Mouse (Mus musculus) neural tube, embryonic 11.5 days (tissue): ENCODE data around the gene Olfr38. TPM values are rescaled to one million over a fixed set of nuclear protein-coding genes. Genes with fewer than 3 reads are reported as not detected.

Source experiments
- ATAC-seq: fragments of 200-750 bp; cut with Nextera tagmentation; 2 replicates; pipeline ENCODE4 v1.8.0; 2017; ENCODE audit warnings: moderate number of reproducible peaks, mild to moderate bottlenecking, moderate TSS enrichment, moderate library complexity; ENCODE audit not compliant: insufficient read depth, low FRiP score, low TSS enrichment
- DNase-seq: peaks from one replicate; pipeline ENCODE4 v3.0.0-alpha.2; 2015; ENCODE audit warnings: low spot score
- H3K27ac ChIP-seq: fragments of 300-500 bp; sonication (generic); 2 replicates; pipeline ENCODE4 v1.5.1; 2014; ENCODE audit warnings: low read depth, mild to moderate bottlenecking, low read length
- H3K27me3 ChIP-seq: fragments of 300-500 bp; sonication (generic); 2 replicates; pipeline ENCODE4 v1.6.1; 2014; ENCODE audit warnings: mild to moderate bottlenecking, low read length, mixed read lengths; ENCODE audit not compliant: control insufficient read depth, insufficient read depth
- H3K36me3 ChIP-seq: fragments of 300-500 bp; sonication (generic); 2 replicates; pipeline ENCODE4 v1.6.1; 2014; ENCODE audit warnings: mild to moderate bottlenecking, low read length, moderate library complexity, mixed read lengths; ENCODE audit not compliant: control insufficient read depth, insufficient read depth
- H3K4me1 ChIP-seq: fragments of 300-500 bp; sonication (generic); 2 replicates; pipeline ENCODE4 v1.6.1; 2014; ENCODE audit warnings: low read length, mixed read lengths; ENCODE audit not compliant: control insufficient read depth, insufficient read depth
- H3K4me2 ChIP-seq: fragments of 300-500 bp; sonication (generic); 2 replicates; pipeline ENCODE4 v1.6.1; 2014; ENCODE audit warnings: low read depth, mild to moderate bottlenecking, moderate library complexity
- H3K4me3 ChIP-seq: fragments of 300-500 bp; sonication (generic); 2 replicates; pipeline ENCODE4 v1.5.1; 2014; ENCODE audit warnings: low read depth, low read length
- H3K9ac ChIP-seq: fragments of 300-500 bp; sonication (generic); 2 replicates; pipeline ENCODE4 v1.6.1; 2014; ENCODE audit warnings: mild to moderate bottlenecking, low read length
- H3K9me3 ChIP-seq: fragments of 300-500 bp; sonication (generic); 2 replicates; pipeline ENCODE4 v1.6.1; 2016; ENCODE audit warnings: low read length; ENCODE audit not compliant: control insufficient read depth
- WGBS: fragments of 180-500 bp; shearing (Covaris S2); extraction: QIAGEN DNeasy Blood & Tissue Kit; methylation state at CpG from one replicate; pipeline ENCODE4 v1.1.7; 2014; 5-methylcytosine and 5-hydroxymethylcytosine counted together
- polyA plus RNA-seq: library from polyadenylated mRNA; unstranded; fragments of >200 nt; fragmentation: Nextera tagmentation; extraction: Ambion mirVana; gene quantifications from 2 replicates; pipeline ENCODE4 v1.2.1, GENCODE M21; 2014

The Olfr38 gene
- not detected in 2 replicates for polyA plus RNA-seq

- Histone ChIP-seq H3K4me1 (no peaks in the 10 kb centered on the region), H3K9ac (no peak within 1 kb of the TSS), H3K36me3 (no peaks in the 10 kb centered on the region), H3K9me3 (no peaks in the 10 kb centered on the region), H3K27me3 (no peaks in the 10 kb centered on the region), H3K27ac (no peak within 1 kb of the TSS), H3K4me3 (no peak within 1 kb of the TSS), H3K4me2 (no peak within 1 kb of the TSS)
- 58% methylated on average over 1 of the region's 1 CpGs for WGBS
- ATAC-seq = no peak
- DNase-seq = no peak
Measured at GRCm38 (mm10) chr6:42756104-42756503, at the start of gene Olfr38. Gene Olfr38, plus strand, starts transcription at chr6:42756404.

GRCm38 (mm10) chr6:42709291-42710211 lies 46.7 kb upstream of the Olfr38 start, which contains the start of gene Tcaf1:
Gene Tcaf1, minus strand, starts transcription at chr6:42710088.
- 2% methylated on average over 28 of the region's 28 CpGs for WGBS
- DNase-seq = peak; percentile 84
- Histone ChIP-seq H3K27me3 (no peaks in the 10 kb centered on the region), H3K9me3 (no peaks in the 10 kb centered on the region), H3K36me3 (no peaks in the 10 kb centered on the region), H3K4me1 (0 out of 2 replicates have a peak, but pooled peaks cover 2% of the 10 kb centered on the region), H3K9ac (peak within 1 kb of the TSS; percentile 88), H3K27ac (peak within 1 kb of the TSS; percentile 92), H3K4me2 (peak within 1 kb of the TSS; percentile 71), H3K4me3 (peak within 1 kb of the TSS; percentile 74)
- ATAC-seq = peak; percentile 100

DNA sequence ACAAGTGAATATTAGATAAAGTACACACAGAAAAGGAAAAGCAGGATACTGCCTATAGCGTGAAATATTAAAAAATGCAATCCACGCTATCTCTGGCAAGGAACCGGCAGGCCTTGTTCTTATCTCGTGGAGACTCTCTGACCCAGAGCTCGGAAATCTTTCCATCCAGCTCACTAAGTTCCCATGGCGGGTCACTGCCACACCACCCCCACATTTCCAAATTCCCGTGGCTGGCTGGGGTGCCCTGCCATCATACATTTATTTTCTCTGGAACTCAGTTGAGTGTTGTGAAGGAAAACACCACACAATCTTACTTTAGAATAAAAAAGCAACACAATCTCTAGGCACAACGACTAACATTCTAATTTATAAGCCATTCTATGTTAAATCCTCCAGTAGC lies 41.5 kb upstream of the Olfr38 start:
- no peak overlapping the region for H3K9ac ChIP-seq
- H3K36me3 ChIP-seq = no peaks in the 10 kb centered on the region
- WGBS = 77% methylated on average over 8 of the region's 8 CpGs

DNA sequence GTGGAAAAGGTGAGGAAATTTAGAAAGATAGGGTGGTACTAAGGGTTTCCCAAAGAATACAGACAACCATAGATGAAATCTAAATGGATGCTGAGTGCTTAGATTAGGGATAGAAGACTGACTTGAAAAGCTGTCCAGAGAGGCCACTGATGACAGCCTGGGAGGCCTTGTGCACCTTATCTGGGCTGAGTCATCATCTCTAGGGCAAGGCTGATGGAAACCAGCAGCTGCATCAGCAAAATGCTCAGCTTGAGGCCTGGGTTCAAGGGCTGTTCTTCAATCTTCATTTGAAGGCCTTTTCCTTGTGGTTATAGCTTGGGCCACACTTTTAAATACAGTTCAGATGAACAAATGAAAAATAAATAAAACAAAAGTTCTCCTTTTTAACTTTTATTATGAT lies 38.2 kb upstream of the Olfr38 start:
- H3K9me3 ChIP-seq = no peaks in the 10 kb centered on the region
- no peaks in the 10 kb centered on the region for H3K4me1 ChIP-seq
- no peak overlapping the region for H3K4me2 ChIP-seq
- no peak overlapping the region for H3K9ac ChIP-seq
- H3K27ac ChIP-seq = no peak overlapping the region
- DNase-seq = no peak
- no peak for ATAC-seq
- H3K4me3 ChIP-seq = no peak overlapping the region
- H3K27me3 ChIP-seq = no peaks in the 10 kb centered on the region
- H3K36me3 ChIP-seq = no peaks in the 10 kb centered on the region

More for the DNA sequence above, 41.5 kb upstream of the Olfr38 start:
- Histone ChIP-seq H3K27ac (no peak overlapping the region), H3K4me1 (no peaks in the 10 kb centered on the region), H3K9me3 (no peaks in the 10 kb centered on the region), H3K4me3 (no peak overlapping the region), H3K4me2 (no peak overlapping the region), H3K27me3 (no peaks in the 10 kb centered on the region)
- ATAC-seq = no peak
- no peak for DNase-seq

GRCm38 (mm10) chr6:42739071-42739470 lies 17.1 kb upstream of the Olfr38 start, which contains the start of gene Olfr453:
Gene Olfr453, plus strand, starts transcription at chr6:42739371.
- Histone ChIP-seq H3K4me2 (no peak within 1 kb of the TSS), H3K9ac (no peak within 1 kb of the TSS), H3K4me3 (no peak within 1 kb of the TSS), H3K27ac (no peak within 1 kb of the TSS), H3K36me3 (no peaks in the 10 kb centered on the region), H3K27me3 (no peaks in the 10 kb centered on the region), H3K9me3 (no peaks in the 10 kb centered on the region), H3K4me1 (no peaks in the 10 kb centered on the region)
- no peak for DNase-seq
- WGBS = 92% methylated on average over 1 of the region's 1 CpGs
- no peak for ATAC-seq

DNA sequence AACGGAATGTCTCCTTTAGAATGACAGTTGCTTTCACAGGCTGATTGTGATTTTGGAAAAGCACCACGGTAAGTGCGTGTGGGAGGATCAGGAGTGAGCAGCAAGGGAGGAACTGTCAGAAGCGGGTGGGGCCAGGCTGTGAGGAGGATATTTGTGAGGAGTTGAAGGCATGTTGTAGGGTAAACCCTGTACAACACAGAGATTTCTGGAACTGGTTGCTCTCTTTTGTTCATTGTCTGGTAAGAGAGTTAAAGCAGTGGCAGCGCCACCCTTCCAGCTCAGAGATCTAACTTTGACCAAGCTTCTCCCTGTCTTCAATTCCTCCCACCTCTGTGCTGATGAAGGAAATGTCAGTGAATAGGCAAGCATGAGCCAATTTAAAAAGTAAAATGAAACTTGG lies 13.9 kb upstream of the Olfr38 start:
- no peaks in the 10 kb centered on the region for H3K36me3 ChIP-seq
- no peak overlapping the region for H3K9ac ChIP-seq
- no peak overlapping the region for H3K27ac ChIP-seq
- WGBS = 80% methylated on average over 5 of the region's 5 CpGs
- ATAC-seq = no peak
- no peak for DNase-seq
- no peaks in the 10 kb centered on the region for H3K4me1 ChIP-seq
- H3K4me3 ChIP-seq = no peak overlapping the region
- H3K27me3 ChIP-seq = no peaks in the 10 kb centered on the region
- H3K4me2 ChIP-seq = no peak overlapping the region
- no peaks in the 10 kb centered on the region for H3K9me3 ChIP-seq

DNA sequence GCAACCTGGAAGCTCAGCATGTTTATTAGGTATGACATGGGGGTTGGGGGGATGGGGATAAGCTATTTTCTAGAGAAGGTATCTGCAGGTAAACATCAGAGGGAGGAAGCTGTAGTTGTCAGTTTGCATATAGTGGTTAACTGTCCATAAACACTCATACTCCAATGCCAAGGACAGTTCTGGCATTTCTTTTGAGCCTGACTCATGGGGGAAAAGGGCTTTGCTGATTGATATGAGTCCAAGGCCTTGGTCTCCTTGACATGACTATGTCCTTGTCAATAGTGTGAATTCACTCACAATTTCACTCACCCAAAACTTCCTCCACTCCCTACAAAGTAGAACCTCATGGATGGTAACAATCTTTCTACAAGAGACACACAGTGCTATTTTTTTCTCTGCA lies 8.4 kb upstream of the Olfr38 start:
- Histone ChIP-seq H3K4me2 (no peak overlapping the region), H3K9me3 (no peaks in the 10 kb centered on the region), H3K27me3 (no peaks in the 10 kb centered on the region), H3K36me3 (no peaks in the 10 kb centered on the region), H3K9ac (no peak overlapping the region), H3K27ac (no peak overlapping the region), H3K4me3 (no peak overlapping the region), H3K4me1 (no peaks in the 10 kb centered on the region)
- ATAC-seq = no peak
- no peak for DNase-seq

- Histone ChIP-seq H3K27ac (no peak overlapping the region), H3K9me3 (no peaks in the 10 kb centered on the region), H3K9ac (no peak overlapping the region), H3K4me3 (no peak overlapping the region), H3K4me2 (no peak overlapping the region), H3K27me3 (no peaks in the 10 kb centered on the region), H3K36me3 (no peaks in the 10 kb centered on the region), H3K4me1 (no peaks in the 10 kb centered on the region)
- DNase-seq (no peak), ATAC-seq (no peak)
- WGBS = 91% methylated on average over 1 of the region's 1 CpGs
Measured at GRCm38 (mm10) chr6:42777066-42777465, 20.9 kb downstream of the Olfr38 start.

DNA sequence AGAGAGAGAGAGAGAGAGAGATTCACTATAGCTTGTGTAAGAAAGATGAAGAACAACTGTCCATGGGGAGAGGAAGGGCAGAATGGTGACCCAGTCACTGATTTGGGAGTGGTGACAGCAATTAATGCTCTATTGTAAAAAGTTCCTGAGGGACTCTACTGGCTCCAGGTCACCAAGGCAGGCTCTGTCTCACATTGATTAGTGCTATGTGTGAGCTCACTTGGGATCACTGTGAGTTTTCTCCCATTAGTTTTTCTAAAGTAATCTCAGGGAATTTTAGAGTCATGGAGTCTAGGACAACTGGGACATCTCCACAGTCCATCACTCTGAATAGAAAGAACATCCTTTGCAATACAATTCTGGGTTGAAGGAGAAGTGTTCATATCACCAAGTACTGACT lies 28.6 kb downstream of the Olfr38 start, which contains the start of gene Olfr452:
Gene Olfr452 (plus strand): TSS at position 301 of the 400 bp plus-strand sequence.
- no peaks in the 10 kb centered on the region for H3K4me1 ChIP-seq
- H3K36me3 ChIP-seq = no peaks in the 10 kb centered on the region
- ATAC-seq (no peak), DNase-seq (no peak)
- H3K9me3 ChIP-seq = no peaks in the 10 kb centered on the region
- H3K4me3 ChIP-seq = no peak within 1 kb of the TSS
- no peak within 1 kb of the TSS for H3K4me2 ChIP-seq
- no peak within 1 kb of the TSS for H3K27ac ChIP-seq
- H3K27me3 ChIP-seq = no peaks in the 10 kb centered on the region
- no peak within 1 kb of the TSS for H3K9ac ChIP-seq
